Mouse (Mus musculus) 416B (cell line): ENCODE measurements at regions not wholly inside any gene's neighbourhood (a gene's known extent, or its start where the extent isn't known, plus 50 kb on each side); places are given as distances from the start of the nearest gene placed in this dataset.

ENCODE experiments used
- DNase-seq: peaks from one replicate; pipeline ENCODE4 v3.0.0; 2011; ENCODE audit warnings: low read depth

DNA sequence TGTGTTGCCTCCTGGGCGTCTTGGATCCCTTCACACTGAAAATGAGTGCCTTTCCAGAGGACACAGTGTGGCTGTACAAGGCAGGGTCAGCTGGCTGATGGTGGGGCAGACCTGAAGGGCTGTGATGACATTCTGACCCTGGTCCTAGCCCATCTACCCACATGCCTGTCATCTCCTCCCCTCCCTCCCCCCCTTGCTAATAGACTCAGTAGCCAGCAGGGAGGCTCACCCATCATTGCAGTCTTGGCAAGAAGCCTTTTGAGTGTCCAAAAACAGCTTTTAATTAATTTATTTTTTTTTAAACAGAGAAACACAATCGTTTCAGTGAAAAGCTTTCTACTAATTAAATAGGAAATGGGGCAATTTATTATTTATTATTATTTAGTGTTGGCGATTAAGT is 67.0 kb upstream of the Ssx2ip start:
- DNase-seq = no peak

DNA sequence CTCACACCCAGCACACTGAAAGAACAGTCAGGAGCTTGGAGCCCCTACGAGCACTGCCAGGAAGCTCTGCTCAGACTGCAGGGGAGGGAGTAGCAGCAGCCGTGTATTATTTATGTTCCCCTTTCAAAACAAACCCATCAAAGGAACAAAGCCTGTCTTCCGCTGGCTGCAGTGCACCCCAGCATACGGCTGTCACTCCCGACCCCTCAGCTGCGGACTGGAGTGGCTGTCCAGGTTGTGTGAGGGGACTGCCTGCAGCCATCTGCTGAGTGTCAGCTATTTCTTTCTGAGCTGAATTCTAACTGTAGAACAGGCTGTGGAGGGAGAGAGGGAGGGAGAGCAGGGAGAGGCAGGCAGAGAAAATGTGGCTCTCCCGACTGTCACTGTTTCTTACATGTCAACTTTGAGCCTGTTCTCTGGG is 66.6 kb upstream of the Ssx2ip start:
- DNase-seq = no peak

DNA sequence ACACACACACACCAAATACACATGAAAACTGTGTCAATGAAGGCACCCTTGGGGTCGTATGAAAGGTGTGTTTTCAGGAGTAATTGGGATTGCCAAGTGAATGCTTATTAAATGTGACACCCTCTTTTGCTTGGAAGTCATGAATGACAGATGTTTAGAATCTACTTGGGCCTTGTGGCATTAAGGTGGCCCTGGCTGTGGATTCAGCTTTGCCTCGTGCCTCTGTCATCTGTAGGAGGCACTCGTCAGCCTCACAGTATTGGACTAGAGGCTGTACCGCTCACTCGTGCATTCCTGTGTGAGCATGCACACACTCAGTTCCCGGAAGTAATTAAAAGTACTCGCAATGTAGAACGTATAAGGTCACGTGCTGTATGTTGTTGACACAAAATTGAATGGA is 66.0 kb upstream of the Ssx2ip start:
- no peak for DNase-seq

DNA sequence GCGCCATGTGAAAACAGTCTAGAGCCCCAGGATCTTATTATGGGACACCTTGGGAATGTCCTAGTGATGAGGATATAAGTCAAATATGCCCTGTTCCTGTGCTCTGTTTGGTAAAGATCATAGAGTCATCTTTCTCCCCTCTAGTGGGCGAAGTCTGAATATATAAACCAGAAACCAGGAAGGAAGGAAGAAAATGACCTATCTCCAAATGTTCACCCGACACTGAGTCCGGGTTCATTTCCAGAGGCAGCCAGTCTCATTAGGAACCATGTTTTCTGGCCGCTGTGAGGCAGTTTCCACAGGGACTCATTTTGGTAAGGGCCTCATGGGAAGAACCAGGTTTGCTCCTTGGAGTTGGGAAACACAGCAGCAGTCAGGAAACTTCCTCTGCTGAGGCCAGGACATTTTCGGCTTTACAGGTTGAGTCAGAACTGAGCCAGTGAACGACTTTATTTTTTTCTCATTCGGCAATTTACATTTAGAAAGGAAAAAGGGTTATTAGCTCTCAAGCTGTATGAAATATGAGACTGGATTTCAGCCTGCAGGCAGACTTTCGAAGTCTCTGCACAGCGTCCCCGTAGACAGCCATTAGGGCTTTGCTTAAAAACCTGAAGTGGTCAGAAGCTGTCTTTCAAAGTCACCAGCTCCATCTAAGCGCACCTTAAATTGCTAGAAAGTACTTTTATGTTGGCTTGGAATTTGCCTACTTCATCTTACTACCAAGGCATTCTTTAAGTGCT is 64.0 kb upstream of the Ssx2ip start:
- peak; percentile 66 for DNase-seq

DNA sequence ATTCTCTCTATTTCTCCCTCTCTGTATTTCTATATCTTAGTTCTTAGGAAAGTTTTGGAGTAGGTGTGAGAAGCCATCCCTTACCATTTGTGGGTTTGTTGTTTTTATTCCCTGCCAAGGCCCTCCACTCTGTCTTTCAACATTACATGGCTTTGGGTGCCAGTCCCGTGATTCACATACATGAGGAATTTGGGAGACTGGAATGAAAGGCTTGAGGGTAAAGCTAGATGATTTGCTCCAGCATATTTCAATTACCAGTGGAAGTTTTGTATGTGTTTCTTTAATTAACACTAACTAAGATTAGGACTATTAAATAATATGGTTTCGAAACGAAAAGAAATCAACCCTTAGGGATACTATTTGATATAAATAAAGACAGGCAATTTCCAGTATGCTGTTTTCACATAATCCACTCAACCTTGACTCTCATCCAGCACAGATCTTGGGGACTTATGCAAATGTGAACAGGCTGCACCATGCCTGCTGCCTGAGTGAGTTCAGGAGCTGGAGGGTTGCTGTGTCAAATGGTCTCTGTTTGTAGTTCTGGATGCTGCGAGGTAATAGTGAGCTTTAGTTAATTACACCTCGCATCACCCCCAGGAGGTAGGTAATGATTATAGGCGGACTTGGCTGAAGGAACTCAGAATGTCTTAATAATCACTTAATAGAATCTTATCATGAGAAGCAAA is 62.6 kb upstream of the Ssx2ip start:
- DNase-seq = no peak

DNA sequence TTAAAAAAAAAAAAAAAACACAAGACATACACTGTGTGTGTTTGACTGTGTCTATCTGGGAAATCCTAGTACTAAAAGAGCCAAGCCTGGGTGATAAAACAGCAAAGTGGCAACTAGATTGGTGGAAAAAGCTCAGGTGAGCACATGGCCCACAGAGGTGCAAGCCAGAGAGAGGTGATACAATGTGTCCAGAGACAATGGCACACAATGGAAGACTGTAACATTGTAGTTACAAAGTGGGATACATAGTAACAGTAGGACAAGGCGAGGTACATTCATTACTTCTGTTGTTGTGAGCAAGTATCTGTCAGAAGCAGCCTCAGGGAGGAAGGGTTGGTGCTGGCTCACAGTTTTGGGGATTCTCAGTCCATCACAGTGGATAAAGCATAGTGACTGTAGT is 61.7 kb upstream of the Ssx2ip start:
- DNase-seq = no peak

DNA sequence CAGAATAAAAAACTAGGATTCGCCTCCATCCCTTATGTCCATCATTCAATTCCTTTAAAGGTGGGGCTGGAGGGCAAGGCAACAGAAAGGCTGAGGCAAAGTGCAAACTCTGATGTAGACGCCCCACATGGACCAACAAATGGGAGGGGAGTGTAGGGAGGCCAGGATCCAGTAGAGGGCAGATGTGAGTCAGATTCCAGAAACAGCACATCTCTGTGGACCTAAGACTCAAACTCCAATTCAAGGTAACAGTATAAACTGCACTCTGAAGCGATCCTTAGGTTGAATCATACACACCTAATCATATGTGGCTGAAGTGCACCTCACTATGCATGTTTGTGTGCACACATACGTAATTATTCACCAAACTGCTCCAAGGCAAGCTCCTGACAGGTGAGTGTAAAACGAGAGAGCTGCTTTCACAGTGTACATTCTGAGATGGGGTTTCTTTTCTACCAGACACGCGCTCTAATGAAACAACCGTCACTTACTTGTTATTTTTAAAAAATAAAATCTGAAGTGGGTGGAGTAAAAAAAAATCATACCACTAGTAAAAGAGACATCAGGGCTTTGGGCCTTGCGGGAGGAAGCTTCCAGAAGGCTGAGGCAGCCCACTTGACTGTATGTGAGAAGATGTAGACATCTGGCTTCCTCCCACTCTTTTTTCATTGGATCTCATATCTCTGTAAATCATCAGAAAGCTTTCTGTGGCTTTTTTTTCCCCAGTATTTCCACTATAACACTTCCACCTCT is 60.6 kb upstream of the Ssx2ip start:
- DNase-seq = peak; percentile 65

DNA sequence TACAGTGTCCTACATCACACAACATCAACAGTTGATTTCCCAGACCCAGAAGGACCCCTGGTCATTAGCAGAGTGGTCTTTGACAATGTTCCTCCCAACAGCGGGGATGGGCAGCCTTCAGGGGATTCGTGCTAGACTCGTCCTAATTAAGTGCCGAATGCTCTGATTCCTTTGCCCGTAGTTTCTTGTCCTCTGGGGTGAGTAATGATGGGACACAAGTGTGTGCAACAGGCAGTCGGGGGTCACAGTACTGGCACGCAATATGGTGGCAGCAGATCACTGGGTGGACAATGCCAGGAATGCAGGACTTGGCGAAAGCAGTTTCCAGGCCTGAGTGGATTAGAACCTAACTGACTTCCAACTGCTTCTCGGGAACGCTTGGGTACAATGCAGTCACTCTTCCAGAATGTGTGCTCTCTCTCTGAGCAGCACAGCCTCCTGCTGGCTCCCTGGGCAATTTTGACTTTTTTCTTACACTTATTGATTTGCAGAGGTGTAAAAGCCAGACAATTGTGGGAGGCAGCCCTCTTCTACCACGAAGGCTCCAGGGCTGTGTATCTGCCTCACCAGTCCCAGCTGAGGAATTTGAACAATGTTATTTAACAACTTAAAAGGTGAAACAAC is 59.9 kb upstream of the Ssx2ip start:
- DNase-seq = no peak

DNA sequence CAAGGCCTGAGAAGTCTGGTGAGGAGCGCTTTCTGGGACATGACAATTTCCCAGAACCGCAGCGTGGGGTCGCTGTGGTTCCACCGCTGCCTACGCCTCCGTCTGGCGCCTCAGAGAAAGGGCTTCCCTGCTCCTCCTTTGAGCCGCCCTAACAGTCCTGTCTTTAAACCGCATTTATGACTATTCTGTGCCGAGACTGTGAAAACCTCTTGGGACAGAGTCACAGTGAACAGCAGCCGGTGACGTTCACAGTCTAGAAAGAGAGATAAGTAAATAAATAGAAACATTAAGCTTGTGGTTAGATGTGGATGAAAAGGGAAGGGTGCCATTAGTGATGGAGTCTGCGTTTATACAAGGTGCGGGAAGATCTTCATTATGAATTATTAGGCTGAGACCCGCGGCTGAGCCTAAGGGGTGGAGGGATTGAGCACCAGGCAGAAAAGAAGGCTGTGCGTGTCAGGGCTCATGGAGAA is 59.1 kb upstream of the Ssx2ip start:
- DNase-seq = peak; percentile 74

DNA sequence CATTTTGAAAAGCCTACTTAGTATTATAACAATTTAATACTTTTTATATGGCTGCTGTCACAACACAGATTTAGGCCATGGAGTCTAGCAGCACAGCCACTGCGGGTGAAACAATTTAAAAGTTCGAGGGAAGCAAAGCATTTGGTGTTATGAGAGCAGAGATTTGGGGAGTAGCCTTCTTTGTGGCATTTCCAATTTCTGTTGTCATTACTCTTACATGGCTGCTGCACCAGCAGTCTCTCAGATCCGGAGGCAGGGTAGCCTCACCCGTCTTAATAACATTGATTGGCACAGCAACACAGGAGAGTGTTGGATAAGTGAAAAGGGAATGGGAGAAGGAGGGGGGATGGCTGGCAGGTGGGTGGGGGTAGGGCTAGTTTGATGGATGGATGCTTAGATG is 58.5 kb upstream of the Ssx2ip start:
- DNase-seq = no peak

DNA sequence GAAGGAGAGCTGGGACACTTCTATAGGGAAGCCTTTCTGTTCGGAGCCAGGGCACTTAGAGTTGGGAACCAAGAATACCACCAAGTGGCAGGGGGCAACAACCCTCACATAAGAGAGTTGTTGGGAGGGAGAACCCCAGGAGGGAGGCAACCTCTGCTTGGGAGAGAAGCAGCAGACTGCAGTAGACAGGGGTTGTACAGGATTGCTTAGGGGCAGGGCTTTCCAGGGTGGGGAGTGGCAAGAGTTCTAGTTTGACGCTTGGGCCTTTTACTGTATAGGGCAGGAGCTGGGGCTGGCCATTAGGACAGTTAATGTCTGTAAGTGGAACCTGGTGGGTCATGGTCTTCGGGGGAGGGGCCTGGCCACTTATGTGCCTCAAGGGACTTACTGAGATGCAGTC is 57.1 kb upstream of the Ssx2ip start:
- DNase-seq = no peak

DNA sequence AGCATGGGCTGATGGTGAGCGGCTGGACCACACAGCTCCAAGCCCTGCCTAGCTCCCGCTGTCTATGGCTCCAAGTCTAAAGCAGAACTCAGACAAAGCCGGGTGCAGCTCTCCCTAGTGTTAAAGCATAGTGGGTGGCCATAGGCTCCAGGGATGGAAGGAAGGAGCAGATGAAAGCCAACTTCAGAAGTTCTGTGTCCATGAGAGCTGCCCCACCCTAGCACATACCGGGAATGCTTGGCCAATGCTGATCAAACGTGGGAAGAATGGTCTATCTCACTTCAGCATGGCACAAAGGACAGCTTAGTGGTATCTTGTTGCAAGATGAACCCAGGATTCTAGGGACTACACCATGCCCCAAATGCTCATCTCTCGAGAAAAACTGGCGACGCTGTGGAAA is 55.5 kb upstream of the Ssx2ip start:
- no peak for DNase-seq

DNA sequence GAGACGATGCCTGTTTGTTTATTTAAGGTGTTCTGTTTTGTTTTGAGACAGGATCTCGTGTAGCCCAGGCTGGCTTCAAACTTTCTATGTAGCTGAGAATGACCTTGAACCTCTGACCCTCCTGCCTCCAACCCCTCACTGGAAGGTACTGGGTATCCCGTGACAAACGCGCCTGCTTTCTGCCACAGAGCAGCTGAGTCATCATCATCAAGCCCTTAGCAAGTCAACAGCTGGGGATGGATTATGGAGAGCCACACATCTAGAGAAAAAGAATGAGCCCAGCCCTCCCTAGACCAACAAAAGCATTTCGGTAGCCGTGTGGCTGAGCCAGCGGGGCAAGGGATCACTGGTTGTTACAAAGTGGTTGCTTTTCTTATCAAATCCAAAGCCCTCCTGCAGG is 55.0 kb upstream of the Ssx2ip start:
- peak; percentile 48 for DNase-seq

DNA sequence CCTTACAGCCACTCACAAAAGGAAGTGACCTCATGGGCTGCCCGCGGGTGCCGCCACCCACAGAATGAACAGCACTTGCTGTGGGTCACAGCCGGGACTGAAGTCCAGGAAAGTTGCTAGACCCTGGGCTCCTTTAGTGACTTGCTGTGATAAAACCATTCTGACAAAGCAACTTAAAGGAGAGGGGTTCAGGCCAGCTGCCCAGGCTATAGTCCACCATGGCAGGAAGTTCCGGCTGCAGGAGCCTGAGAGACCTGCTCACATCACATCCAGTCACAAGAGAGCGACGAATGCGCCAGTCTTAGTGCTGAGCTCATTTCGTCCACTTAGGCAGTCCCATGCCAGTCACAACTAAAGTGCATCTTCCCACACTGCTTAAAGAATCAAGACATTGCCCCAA is 54.3 kb upstream of the Ssx2ip start:
- no peak for DNase-seq

DNA sequence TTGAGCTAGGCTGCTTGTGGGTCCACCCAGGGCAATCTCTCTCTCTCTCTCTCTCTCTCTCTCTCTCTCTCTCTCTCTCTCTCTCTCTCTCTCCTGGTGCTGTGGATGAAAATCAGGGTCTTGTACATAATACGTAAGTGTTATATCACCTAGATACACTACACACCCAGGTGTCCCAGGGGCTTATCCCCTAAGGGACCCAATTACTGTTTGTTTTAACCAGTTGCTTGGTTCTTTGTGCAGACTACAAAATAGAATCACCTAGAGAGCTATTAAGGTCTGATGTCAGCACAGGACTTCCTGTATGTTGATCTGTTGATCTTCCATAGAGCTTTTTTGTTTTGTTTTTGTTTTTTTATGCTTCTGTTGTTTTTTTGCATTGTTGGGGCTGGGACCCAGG is 53.0 kb upstream of the Ssx2ip start:
- no peak for DNase-seq

DNA sequence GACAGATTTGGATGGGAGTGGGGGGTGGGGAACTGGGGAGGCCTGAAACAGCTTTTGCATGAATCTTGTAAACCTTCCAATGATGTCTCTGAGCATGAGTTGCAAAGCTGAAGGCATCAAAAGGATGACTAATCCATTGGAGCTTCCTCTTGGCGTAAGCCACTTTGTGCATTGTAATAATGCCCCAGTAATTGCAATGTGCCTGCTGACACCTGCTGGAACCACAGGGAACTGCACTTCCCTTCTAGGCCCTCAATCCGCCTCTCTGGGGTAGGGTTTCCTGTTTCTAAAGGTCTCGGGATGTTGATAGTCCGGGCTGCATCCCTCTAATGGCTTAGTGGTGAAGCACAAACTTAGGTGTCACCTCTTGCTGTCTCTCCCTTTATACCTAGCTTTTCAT is 52.3 kb upstream of the Ssx2ip start:
- DNase-seq = peak; percentile 91

DNA sequence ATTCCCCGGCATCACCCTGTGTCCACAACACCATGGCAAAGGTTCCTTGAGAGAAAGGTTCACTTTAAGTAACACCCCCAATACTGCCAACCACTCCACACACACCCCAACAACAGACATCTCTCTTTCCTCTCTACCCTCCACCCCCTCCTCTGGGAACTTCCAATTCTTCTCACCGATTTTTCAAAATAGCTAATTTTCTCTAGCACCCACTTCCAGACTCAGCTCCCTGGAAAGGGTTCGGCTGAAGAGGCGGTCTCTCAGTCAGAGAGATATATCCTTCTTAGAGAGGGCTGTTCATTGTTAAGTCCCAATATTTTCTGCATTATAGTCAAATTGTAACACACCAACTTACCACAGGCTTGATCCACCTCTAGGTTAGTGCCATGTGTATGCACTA is 50.5 kb upstream of the Ssx2ip start:
- DNase-seq = no peak
